Mouse (Mus musculus) embryonic facial prominence, embryonic 13.5 days (tissue): ENCODE measurements around the gene E030025P04Rik. TPM values are rescaled to one million over a fixed set of nuclear protein-coding genes. Genes with fewer than 3 reads are reported as not detected.

Experiments used
- ATAC-seq: fragments of 200-750 bp; cut with Nextera tagmentation; 2 replicates; pipeline ENCODE4 v1.8.0; 2017; ENCODE audit warnings: low read depth; ENCODE audit not compliant: insufficient number of reproducible peaks, insufficient read depth, low FRiP score, low TSS enrichment
- H3K27ac ChIP-seq: fragments of 300-500 bp; sonication (generic); 2 replicates; pipeline ENCODE4 v1.5.1; 2015; ENCODE audit warnings: moderate library complexity, mild to moderate bottlenecking, inconsistent platforms
- H3K27me3 ChIP-seq: fragments of 300-500 bp; sonication (generic); 2 replicates; pipeline ENCODE4 v1.6.1; 2015; ENCODE audit warnings: mild to moderate bottlenecking, inconsistent platforms
- H3K36me3 ChIP-seq: fragments of 300-500 bp; sonication (generic); 2 replicates; pipeline ENCODE4 v1.6.1; 2015; ENCODE audit warnings: mild to moderate bottlenecking, inconsistent platforms
- H3K4me1 ChIP-seq: fragments of 300-500 bp; sonication (generic); 2 replicates; pipeline ENCODE4 v1.6.1; 2015; ENCODE audit warnings: inconsistent platforms
- H3K4me2 ChIP-seq: fragments of 300-500 bp; sonication (generic); 2 replicates; pipeline ENCODE4 v1.6.1; 2015; ENCODE audit warnings: moderate library complexity, mild to moderate bottlenecking, inconsistent platforms
- H3K4me3 ChIP-seq: fragments of 300-500 bp; sonication (generic); 2 replicates; pipeline ENCODE4 v1.5.1; 2015; ENCODE audit warnings: mild to moderate bottlenecking, inconsistent platforms
- H3K9ac ChIP-seq: fragments of 300-500 bp; sonication (generic); 2 replicates; pipeline ENCODE4 v1.6.1; 2015; ENCODE audit warnings: mild to moderate bottlenecking, inconsistent platforms
- H3K9me3 ChIP-seq: fragments of 300-500 bp; sonication (generic); 2 replicates; pipeline ENCODE4 v1.6.1; 2016; ENCODE audit warnings: inconsistent platforms
- WGBS: fragments of 180-500 bp; shearing (Covaris S2); methylation state at CpG from one replicate; pipeline ENCODE4 v1.1.7; 2015; ENCODE audit warnings: mixed read lengths; 5-methylcytosine and 5-hydroxymethylcytosine counted together
- polyA plus RNA-seq: library from polyadenylated mRNA; unstranded; fragments of >200 nt; fragmentation: Nextera tagmentation; extraction: Ambion mirVana; gene quantifications from 2 replicates; pipeline ENCODE4 v1.2.1, GENCODE M21; 2015

E030025P04Rik gene
- polyA plus RNA-seq, 1 experiment from 2014 or later: not detected

DNA sequence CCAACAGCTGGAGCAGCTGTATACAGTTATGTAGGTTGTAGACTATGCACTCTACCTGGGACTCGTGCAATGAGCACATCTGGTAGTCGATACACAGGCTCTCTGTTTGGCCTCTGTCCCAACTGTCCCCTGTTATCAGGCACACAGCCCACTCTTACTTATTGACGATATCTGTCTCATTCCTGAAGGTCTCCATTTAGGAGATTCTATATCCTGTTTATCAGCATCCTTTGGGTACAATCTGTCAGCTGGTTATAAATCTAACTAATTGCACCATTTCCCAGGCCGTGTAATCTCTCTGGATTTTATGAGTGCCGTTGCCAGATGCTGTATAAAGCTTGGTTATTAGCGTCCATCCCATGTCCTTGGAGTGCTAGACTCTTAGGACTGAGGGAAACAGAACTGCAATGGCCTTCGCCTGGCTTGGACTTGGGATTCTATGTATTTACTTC is 747 bp upstream of the E030025P04Rik start:
- Histone ChIP-seq H3K4me1 (0 out of 2 replicates have a peak, but pooled peaks cover 3% of the 10 kb centered on the region), H3K9me3 (no peaks in the 10 kb centered on the region), H3K4me2 (no peak overlapping the region), H3K9ac (no peak overlapping the region), H3K27ac (no peak overlapping the region), H3K27me3 (no peaks in the 10 kb centered on the region), H3K36me3 (no peaks in the 10 kb centered on the region), H3K4me3 (no peak overlapping the region)
- ATAC-seq: no peak
- 78% methylated on average over 7 of the region's 7 CpGs for WGBS

DNA sequence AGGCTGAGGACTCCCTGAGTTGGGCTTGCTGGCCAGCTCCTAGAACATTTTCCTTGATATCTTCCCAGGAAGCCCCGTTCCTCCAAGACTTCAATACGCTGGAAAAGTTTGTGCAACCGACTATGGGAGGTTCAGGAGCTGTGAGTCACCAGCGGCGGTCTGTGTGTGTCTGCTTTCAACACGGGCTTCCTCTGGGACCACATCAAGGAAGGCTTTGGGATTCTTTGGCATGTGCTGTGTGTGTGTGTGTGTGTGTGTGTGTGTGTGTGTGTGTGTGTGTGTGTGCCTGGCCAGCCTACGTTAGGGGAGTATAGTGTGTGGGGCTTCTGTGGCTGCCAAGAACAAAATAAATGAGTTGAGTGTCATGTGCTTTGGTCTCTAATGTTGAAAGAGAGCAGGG is 17.7 kb downstream of the E030025P04Rik start:
- no peak overlapping the region for H3K4me3 ChIP-seq
- no peaks in the 10 kb centered on the region for H3K27me3 ChIP-seq
- peaks cover 5% of the 10 kb centered on the region; the same call in 1 of the 2 replicates for H3K9me3 ChIP-seq
- no peaks in the 10 kb centered on the region for H3K36me3 ChIP-seq
- H3K4me1 ChIP-seq: peaks cover 13% of the 10 kb centered on the region
- no peak overlapping the region for H3K27ac ChIP-seq
- H3K9ac ChIP-seq: no peak overlapping the region
- WGBS: 47% methylated on average over 7 of the region's 7 CpGs
- H3K4me2 ChIP-seq: no peak overlapping the region
- no peak for ATAC-seq

DNA sequence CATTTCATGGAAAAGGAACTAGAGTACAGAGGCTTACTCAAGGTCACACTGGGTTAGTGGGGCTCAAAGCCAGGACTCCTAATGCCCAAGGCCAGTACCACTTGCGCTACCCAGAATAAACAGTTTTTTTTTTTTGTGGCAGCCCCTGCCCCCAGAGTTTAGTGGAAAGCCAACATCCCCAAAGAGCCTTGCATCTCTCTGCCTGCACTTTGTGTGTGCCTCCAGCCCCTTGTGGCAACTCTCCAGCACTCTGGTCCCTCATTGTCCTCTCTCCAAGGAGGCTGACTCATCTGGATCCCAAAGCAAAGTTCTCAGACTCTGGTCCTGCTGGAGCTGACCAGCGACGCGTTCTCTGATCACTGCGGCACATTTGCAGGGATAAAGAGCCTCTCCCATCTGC is 18.7 kb downstream of the E030025P04Rik start:
- H3K4me1 ChIP-seq: peaks cover 13% of the 10 kb centered on the region
- no peak overlapping the region for H3K4me2 ChIP-seq
- no peaks in the 10 kb centered on the region for H3K36me3 ChIP-seq
- ATAC-seq: no peak
- H3K4me3 ChIP-seq: no peak overlapping the region
- no peak overlapping the region for H3K9ac ChIP-seq
- no peak overlapping the region for H3K27ac ChIP-seq
- 79% methylated on average over 5 of the region's 5 CpGs for WGBS
- no peaks in the 10 kb centered on the region for H3K27me3 ChIP-seq
- H3K9me3 ChIP-seq: peaks cover 4% of the 10 kb centered on the region; the same call in 1 of the 2 replicates

DNA sequence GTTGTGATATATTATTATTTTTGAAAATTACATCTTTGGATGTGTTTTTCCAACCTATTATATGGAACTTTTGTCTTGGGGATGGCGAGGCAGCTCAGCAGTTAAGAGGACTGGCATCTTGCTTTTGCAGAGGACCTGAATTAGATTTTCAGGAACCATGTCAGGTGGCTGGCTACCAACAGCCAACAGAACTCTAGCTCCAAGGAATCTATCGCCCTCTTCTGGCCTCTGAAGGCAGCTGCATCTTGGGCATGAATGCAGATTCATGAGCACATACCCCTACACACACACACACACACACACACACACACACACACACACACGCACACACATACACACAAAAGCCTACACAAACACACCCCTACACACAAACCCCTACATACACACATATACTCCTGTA is 19.9 kb downstream of the E030025P04Rik start:
- WGBS: 56% methylated on average over 3 of the region's 3 CpGs
- H3K4me3 ChIP-seq: no peak overlapping the region

DNA sequence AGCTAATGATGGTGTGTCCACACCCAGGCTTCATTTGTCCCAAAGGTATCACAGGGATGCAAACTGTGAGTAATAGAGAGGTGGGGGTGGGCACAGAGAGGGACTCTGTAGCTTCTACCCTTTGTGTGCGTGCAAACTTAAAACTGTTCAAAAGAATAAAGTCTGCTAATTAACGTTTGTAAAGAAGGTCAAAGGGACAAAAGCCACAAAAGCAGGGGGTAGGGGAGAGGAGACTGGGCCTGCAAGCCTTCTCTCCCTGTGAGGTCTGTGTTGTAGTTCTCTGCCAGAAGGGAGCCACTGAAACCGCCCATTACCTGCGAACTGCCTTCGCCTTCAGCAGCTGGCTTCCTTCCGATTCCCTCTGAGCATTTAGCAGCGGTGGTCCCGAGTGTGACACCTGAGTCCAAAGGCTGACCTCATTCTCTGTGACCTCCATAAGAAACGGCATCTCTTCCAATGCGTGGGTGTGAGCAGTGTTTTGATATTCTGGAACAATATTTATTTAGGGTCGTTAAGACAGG is 34.3 kb downstream of the E030025P04Rik start:
- no peak overlapping the region for H3K27ac ChIP-seq
- H3K9ac ChIP-seq: no peak overlapping the region
- H3K27me3 ChIP-seq: no peaks in the 10 kb centered on the region
- no peak overlapping the region for H3K4me2 ChIP-seq
- no peak for ATAC-seq
- H3K4me1 ChIP-seq: peaks cover 7% of the 10 kb centered on the region
- no peaks in the 10 kb centered on the region for H3K36me3 ChIP-seq
- no peak overlapping the region for H3K4me3 ChIP-seq
- 33% methylated on average over 11 of the region's 11 CpGs for WGBS
- no peaks in the 10 kb centered on the region for H3K9me3 ChIP-seq

More for the DNA sequence above, 19.9 kb downstream of the E030025P04Rik start:
- ATAC-seq: no peak
- no peak overlapping the region for H3K9ac ChIP-seq
- H3K4me2 ChIP-seq: no peak overlapping the region
- peaks cover 13% of the 10 kb centered on the region for H3K4me1 ChIP-seq
- H3K9me3 ChIP-seq: no peaks in the 10 kb centered on the region
- no peaks in the 10 kb centered on the region for H3K36me3 ChIP-seq
- H3K27me3 ChIP-seq: no peaks in the 10 kb centered on the region
- no peak overlapping the region for H3K27ac ChIP-seq

DNA sequence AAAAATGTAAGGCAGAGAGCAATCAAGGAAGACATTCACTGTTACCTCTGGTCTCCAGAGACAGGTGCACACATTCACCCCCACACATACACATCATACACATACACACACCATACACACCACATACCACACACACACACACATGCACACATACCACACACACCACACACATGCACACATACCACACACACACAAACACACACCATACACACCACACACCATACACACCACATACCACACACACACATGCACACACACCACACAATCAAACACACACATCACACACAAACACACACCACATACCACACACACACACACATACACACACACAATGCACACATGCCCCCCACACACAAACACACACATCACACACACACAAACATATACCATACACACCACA is 35.1 kb downstream of the E030025P04Rik start:
- Histone ChIP-seq H3K9me3 (no peaks in the 10 kb centered on the region), H3K4me3 (no peak overlapping the region), H3K27ac (no peak overlapping the region), H3K9ac (no peak overlapping the region), H3K36me3 (no peaks in the 10 kb centered on the region), H3K4me2 (no peak overlapping the region), H3K27me3 (no peaks in the 10 kb centered on the region), H3K4me1 (peaks cover 7% of the 10 kb centered on the region)
- no peak for ATAC-seq

DNA sequence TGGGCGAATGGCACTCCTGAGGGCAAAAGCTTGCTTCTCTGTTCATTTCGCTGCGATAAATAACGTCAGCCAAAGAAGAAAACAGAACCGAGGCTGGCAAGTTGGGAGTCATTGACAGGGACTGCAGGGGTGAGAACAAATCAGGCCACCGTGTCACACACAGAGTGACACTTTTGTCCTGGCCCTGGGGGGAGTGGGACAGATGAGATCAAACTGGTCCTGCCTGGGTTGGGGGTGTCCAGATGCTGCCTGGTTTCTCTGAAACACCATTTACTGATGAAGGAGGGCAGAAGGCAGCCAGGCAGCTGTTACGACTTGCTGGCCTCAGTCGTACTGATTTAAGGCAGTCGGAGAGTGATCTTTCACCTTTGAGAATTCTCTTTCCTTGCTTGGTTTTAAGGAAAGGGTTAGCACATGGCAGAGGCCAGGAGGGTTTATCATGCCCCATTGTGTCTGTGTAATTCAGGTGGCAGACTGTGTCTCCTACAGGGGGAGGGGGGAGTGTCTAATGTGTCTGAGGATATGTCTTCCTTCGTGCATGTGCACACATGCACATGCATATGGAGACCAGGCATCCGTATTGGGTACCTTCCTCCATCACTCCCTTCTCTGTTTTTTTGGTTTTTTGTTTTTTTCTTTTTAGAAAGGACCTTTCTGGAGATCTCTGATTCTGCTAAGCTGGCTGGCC is 36.5 kb downstream of the E030025P04Rik start:
- no peaks in the 10 kb centered on the region for H3K27me3 ChIP-seq
- H3K4me3 ChIP-seq: no peak overlapping the region
- no peak overlapping the region for H3K27ac ChIP-seq
- 37% methylated on average over 11 of the region's 11 CpGs for WGBS
- H3K9me3 ChIP-seq: no peaks in the 10 kb centered on the region
- no peak for ATAC-seq
- H3K9ac ChIP-seq: no peak overlapping the region
- H3K36me3 ChIP-seq: no peaks in the 10 kb centered on the region
- peaks cover 7% of the 10 kb centered on the region for H3K4me1 ChIP-seq
- H3K4me2 ChIP-seq: no peak overlapping the region

DNA sequence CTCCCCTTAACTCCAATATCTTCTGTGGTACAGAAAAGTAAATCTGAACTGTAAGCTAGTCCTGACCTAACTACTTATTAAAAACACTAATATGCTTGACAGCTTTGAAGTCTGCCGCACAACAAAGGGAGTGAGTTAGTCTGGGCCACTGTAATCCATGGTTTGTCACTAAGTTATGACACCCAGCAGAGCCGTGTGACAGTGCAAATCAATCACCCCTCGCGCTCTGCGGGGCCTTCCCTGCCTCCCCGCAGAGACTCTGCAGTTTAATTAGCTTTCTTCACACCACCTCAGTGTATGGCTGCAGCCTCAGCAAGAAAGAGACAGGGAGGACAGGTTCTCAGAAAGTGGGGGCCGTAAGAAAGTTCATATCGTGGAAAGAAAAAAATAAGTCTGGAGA is 37.4 kb downstream of the E030025P04Rik start:
- H3K4me3 ChIP-seq: no peak overlapping the region
- 19% methylated on average over 8 of the region's 8 CpGs for whole genome bisulfite sequencing
- no peak for ATAC-seq
- H3K27ac ChIP-seq: no peak overlapping the region
- no peaks in the 10 kb centered on the region for H3K36me3 ChIP-seq
- H3K27me3 ChIP-seq: no peaks in the 10 kb centered on the region
- no peak overlapping the region for H3K9ac ChIP-seq
- H3K4me2 ChIP-seq: no peak overlapping the region
- H3K4me1 ChIP-seq: peaks cover 7% of the 10 kb centered on the region
- H3K9me3 ChIP-seq: no peaks in the 10 kb centered on the region

DNA sequence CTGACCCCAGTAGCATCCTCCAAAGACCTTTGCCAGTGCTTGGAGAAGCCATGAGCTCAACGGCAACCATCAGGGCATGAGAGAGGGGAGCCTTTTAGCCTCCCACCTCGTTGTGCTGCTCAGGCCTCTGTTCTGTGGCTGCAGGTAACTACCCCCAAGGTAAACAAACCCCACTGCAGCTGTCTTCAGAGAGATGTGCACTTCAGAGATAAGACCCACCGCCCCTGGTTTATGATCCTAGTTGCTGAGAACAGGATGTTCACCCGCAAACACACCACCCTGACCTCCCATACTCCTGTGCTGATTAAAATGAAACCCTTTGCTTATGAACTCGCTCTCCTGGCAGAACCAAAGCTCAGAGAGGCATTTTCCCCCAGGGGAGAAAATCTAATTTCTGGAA is 38.0 kb downstream of the E030025P04Rik start:
- Histone ChIP-seq H3K27ac (no peak overlapping the region), H3K27me3 (no peaks in the 10 kb centered on the region), H3K4me2 (no peak overlapping the region), H3K36me3 (no peaks in the 10 kb centered on the region), H3K4me3 (no peak overlapping the region), H3K4me1 (peaks cover 7% of the 10 kb centered on the region), H3K9ac (no peak overlapping the region), H3K9me3 (no peaks in the 10 kb centered on the region)
- 40% methylated on average over 5 of the region's 5 CpGs for WGBS
- ATAC-seq: no peak

DNA sequence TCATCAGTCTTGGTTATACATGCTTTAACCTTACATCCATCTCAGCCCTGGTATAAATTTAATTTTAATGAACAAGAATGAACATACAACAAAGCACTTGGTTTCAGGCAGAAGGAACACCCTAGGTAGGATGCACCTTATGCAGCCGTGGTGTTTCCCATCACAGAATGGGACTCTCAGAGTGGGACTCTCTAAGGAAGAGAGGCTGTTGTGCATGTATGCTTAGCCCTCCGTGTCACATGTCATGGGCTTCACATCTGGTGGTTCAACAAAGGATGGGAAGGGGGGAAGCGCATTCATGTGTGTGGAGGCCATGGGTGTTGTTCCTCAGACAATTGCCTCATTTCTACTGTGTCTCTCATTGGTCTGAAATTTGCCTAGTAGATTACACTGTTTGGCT is 40.8 kb downstream of the E030025P04Rik start:
- Histone ChIP-seq H3K9me3 (no peaks in the 10 kb centered on the region), H3K27ac (no peak overlapping the region), H3K27me3 (no peaks in the 10 kb centered on the region), H3K36me3 (no peaks in the 10 kb centered on the region), H3K4me1 (peaks cover 7% of the 10 kb centered on the region), H3K9ac (no peak overlapping the region), H3K4me3 (no peak overlapping the region), H3K4me2 (no peak overlapping the region)
- ATAC-seq: no peak
- WGBS: 86% methylated on average over 3 of the region's 3 CpGs

DNA sequence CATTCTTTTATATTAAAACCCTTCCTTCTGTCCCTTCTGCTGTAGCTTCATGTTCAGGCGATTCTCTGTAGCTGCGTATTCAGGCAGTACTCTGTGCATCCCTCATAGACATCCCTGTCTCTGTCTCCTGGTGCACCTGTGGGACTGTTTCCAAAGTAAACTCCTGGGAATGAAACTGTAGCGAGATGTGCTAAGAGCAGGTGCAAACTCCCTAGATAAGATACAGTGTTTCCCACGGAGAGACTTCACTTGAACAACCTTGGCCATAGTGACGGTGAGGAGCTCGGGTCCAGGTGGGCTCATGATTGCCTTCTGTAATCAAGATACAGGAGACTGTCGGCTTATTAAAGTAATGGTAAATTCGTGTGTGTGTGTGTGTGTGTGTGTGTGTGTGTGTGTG is 41.5 kb downstream of the E030025P04Rik start:
- ATAC-seq: no peak
- Histone ChIP-seq H3K9ac (no peak overlapping the region), H3K36me3 (no peaks in the 10 kb centered on the region), H3K9me3 (no peaks in the 10 kb centered on the region), H3K27ac (no peak overlapping the region), H3K4me2 (no peak overlapping the region), H3K4me1 (peaks cover 8% of the 10 kb centered on the region), H3K4me3 (no peak overlapping the region), H3K27me3 (no peaks in the 10 kb centered on the region)
- WGBS: 90% methylated on average over 8 of the region's 8 CpGs

DNA sequence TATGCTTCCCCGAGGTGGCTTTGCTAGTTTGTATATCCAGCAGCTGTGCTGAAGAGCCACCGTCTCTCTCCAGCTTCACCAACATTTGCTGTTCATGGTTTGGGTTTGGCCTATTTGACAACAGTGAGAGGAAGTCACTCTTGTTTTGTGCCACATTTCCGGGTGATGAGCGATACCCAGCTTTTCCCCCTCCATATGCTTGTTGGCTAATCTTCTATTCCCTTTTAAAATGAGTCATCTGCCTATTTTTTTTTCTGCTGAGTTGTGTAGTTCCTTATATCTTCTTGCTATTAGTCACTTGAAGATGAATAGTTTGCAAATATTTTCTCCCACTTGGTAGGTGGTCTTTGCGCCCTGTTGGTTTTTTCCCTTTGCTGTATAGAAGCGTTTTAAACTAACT is 43.9 kb downstream of the E030025P04Rik start:
- Histone ChIP-seq H3K9ac (no peak overlapping the region), H3K27ac (no peak overlapping the region), H3K4me1 (peaks cover 13% of the 10 kb centered on the region; the same call in 1 of the 2 replicates), H3K4me2 (no peak overlapping the region), H3K36me3 (no peaks in the 10 kb centered on the region), H3K27me3 (no peaks in the 10 kb centered on the region), H3K4me3 (no peak overlapping the region), H3K9me3 (no peaks in the 10 kb centered on the region)
- no peak for ATAC-seq
- WGBS: 79% methylated on average over 6 of the region's 6 CpGs
